Mouse (Mus musculus): ENCODE measurements around the gene Ptpn13. TPM values are rescaled to one million over a fixed set of nuclear protein-coding genes. Genes with fewer than 3 reads are reported as not detected.

The Ptpn13 gene
- total and polyA plus RNA-seq, 3 experiments: 15.1 to 43.6 (median 15.5) TPM

- H3K9me3 ChIP-seq (replicated peaks; ENCODE audit: insufficient read depth, low read length): no peaks in the 10 kb centered on the region
- TF ChIP-seq ZKSCAN1 (IDR thresholded peaks at IDR 0.05; ENCODE audit: low read depth, low read length) (no peak), BHLHE40 (IDR thresholded peaks at IDR 0.05; ENCODE audit: borderline replicate concordance, low read depth, low read length) (no peak), ZC3H11A (IDR thresholded peaks at IDR 0.05; ENCODE audit: low read depth, low read length) (no peak), USF2 (IDR thresholded peaks at IDR 0.05; ENCODE audit: borderline replicate concordance in 1 of 2, insufficient read depth in 1 of 2, low read depth in 1 of 2, low read length in 2 of 2) (no peak), TCF12 (IDR thresholded peaks at IDR 0.05; ENCODE audit: low read depth, low read length) (no peak), POLR2AphosphoS5 (IDR thresholded peaks at IDR 0.05; ENCODE audit: borderline replicate concordance, low read depth, low read length) (no peak), ELF1 (IDR thresholded peaks at IDR 0.05; ENCODE audit: low read depth, low read length) (no peak), MYC (IDR thresholded peaks at IDR 0.05; ENCODE audit: low read depth, low read length) (no peak), JUND (IDR thresholded peaks at IDR 0.05; ENCODE audit: low read depth, low read length) (no peak), E2F4 (IDR thresholded peaks at IDR 0.05; ENCODE audit: borderline replicate concordance, low read depth, low read length) (no peak), RCOR1 (IDR thresholded peaks at IDR 0.05; ENCODE audit: low read depth, low read length) (no peak), TBP (IDR thresholded peaks at IDR 0.05; ENCODE audit: low read depth, low read length) (no peak), RAD21 (IDR thresholded peaks at IDR 0.05; ENCODE audit: low read depth, low read length) (no peak), ETS1 (IDR thresholded peaks at IDR 0.05; ENCODE audit: low read depth, low read length) (no peak), MYB (IDR thresholded peaks at IDR 0.05; ENCODE audit: low read depth, low read length) (no peak), USF1 (IDR thresholded peaks at IDR 0.05; ENCODE audit: low read depth, low read length) (no peak), CHD1 (IDR thresholded peaks at IDR 0.05; ENCODE audit: low read depth, low read length) (no peak), MXI1 (IDR thresholded peaks at IDR 0.05; ENCODE audit: low read depth, low read length) (no peak), CHD2 (IDR thresholded peaks at IDR 0.05; ENCODE audit: low read length) (no peak)
- DNase-seq (ENCODE audit: low read depth, low spot score): no peak
- H3K4me1 ChIP-seq (ENCODE audit: control insufficient read depth in 1 of 2, insufficient read depth in 2 of 2, low read length in 2 of 2): no peaks in the 10 kb centered on the region
- H3K27me3 ChIP-seq (ENCODE audit: control insufficient read depth in 1 of 2, insufficient read depth in 2 of 2, low read length in 2 of 2): no peaks in the 10 kb centered on the region
- no peak overlapping the region for H3K9ac ChIP-seq (ENCODE audit: control insufficient read depth, low read depth, low read length, poor library complexity, severe bottlenecking)
- H3K27ac ChIP-seq (ENCODE audit: control insufficient read depth, low read depth, low read length): no peak overlapping the region
- no peaks in the 10 kb centered on the region for H3K79me2 ChIP-seq (ENCODE audit: control insufficient read depth, insufficient read depth, low read length, poor library complexity)
- H3K36me3 ChIP-seq (ENCODE audit: control insufficient read depth in 1 of 2, insufficient read depth in 2 of 2, low read length in 2 of 2): no peaks in the 10 kb centered on the region
- no peak overlapping the region for H3K4me3 ChIP-seq (ENCODE audit: control insufficient read depth in 1 of 2, insufficient read depth in 1 of 2, low read depth in 2 of 2, low read length in 2 of 2)
These were observed 171.6 kb downstream of the Ptpn13 start for GRCm38 (mm10) chr5:103596467-103597146.

GRCm38 (mm10) chr5:103597604-103598003 lies 172.6 kb downstream of the Ptpn13 start:
- Histone ChIP-seq H3K27me3 (ENCODE audit: control insufficient read depth in 1 of 2, insufficient read depth in 2 of 2, low read length in 2 of 2) (no peaks in the 10 kb centered on the region), H3K9ac (ENCODE audit: control insufficient read depth, low read depth, low read length, poor library complexity, severe bottlenecking) (no peak overlapping the region), H3K4me1 (ENCODE audit: control insufficient read depth in 1 of 2, insufficient read depth in 2 of 2, low read length in 2 of 2) (no peaks in the 10 kb centered on the region), H3K79me2 (ENCODE audit: control insufficient read depth, insufficient read depth, low read length, poor library complexity) (no peaks in the 10 kb centered on the region), H3K4me3 (ENCODE audit: control insufficient read depth in 1 of 2, insufficient read depth in 1 of 2, low read depth in 2 of 2, low read length in 2 of 2) (no peak overlapping the region), H3K9me3 (replicated peaks; ENCODE audit: insufficient read depth, low read length) (no peaks in the 10 kb centered on the region), H3K27ac (ENCODE audit: control insufficient read depth, low read depth, low read length) (no peak overlapping the region), H3K36me3 (ENCODE audit: control insufficient read depth in 1 of 2, insufficient read depth in 2 of 2, low read length in 2 of 2) (no peaks in the 10 kb centered on the region)
- DNase-seq (ENCODE audit: low read depth, low spot score): no peak
- TF ChIP-seq ZKSCAN1 (IDR thresholded peaks at IDR 0.05; ENCODE audit: low read depth, low read length) (no peak), POLR2AphosphoS5 (IDR thresholded peaks at IDR 0.05; ENCODE audit: borderline replicate concordance, low read depth, low read length) (no peak), ZMIZ1 (IDR thresholded peaks at IDR 0.05; ENCODE audit: low read depth, low read length) (no peak), MYC (IDR thresholded peaks at IDR 0.05; ENCODE audit: low read depth, low read length) (no peak), NELFE (IDR thresholded peaks at IDR 0.05; ENCODE audit: low read depth, low read length) (no peak), TBP (IDR thresholded peaks at IDR 0.05; ENCODE audit: low read depth, low read length) (no peak), MEF2A (IDR thresholded peaks at IDR 0.05; ENCODE audit: extremely low read depth, insufficient replicate concordance, low read depth, low read length, poor library complexity, severe bottlenecking) (no peak), HCFC1 (IDR thresholded peaks at IDR 0.05; ENCODE audit: low read depth, low read length) (no peak), USF1 (IDR thresholded peaks at IDR 0.05; ENCODE audit: low read depth, low read length) (no peak), SIN3A (IDR thresholded peaks at IDR 0.05; ENCODE audit: low read length) (no peak), GATA1 (IDR thresholded peaks at IDR 0.05; ENCODE audit: low read depth, low read length) (no peak), JUND (IDR thresholded peaks at IDR 0.05; ENCODE audit: low read depth, low read length) (no peak), USF2 (IDR thresholded peaks at IDR 0.05; ENCODE audit: borderline replicate concordance in 1 of 2, insufficient read depth in 1 of 2, low read depth in 1 of 2, low read length in 2 of 2) (no peak)

Measured in MEL (cell line).